Mouse (Mus musculus): Measurements from ENCODE around the gene B4galt5.

- TF ChIP-seq CTCF (conservative IDR thresholded peaks at IDR 0.05; ENCODE audit: low read length) (no peak), NANOG (IDR thresholded peaks at IDR 0.05; ENCODE audit: borderline replicate concordance, low read length) (no peak), POU5F1 (IDR thresholded peaks at IDR 0.05; ENCODE audit: borderline replicate concordance, low read length) (no peak)
Observed at GRCm38 (mm10) chr2:167275856-167276255, 73.1 kb downstream of the B4galt5 start.

Measured in E14TG2a.4 (cell line).